Mouse (Mus musculus): ENCODE data around the gene Tfap2e.

The Tfap2e gene

DNA sequence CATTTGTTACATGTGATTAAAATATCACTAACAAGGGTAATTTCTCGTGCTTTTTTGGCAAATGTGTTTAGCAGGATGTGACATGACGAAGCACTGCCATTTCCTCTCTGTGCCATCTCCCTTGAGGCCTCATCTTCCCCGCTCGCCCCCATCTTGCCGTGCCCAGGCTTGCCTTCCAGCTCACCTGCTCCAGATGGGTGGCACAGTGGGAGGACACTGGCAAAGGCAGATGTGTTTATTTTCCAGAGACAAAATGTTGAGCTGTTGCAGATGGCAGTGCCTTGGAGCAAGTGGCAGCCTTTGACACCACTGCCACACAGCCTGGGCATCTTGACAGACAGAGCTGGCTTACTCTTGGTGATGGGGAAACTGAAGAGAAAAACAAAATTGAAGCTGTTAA is 43.0 kb downstream of the Tfap2e start:
- no peak for DNase-seq

- no peak for DNase-seq
Measured at GRCm38 (mm10) chr4:126689457-126689856, 46.6 kb downstream of the Tfap2e start.

DNA sequence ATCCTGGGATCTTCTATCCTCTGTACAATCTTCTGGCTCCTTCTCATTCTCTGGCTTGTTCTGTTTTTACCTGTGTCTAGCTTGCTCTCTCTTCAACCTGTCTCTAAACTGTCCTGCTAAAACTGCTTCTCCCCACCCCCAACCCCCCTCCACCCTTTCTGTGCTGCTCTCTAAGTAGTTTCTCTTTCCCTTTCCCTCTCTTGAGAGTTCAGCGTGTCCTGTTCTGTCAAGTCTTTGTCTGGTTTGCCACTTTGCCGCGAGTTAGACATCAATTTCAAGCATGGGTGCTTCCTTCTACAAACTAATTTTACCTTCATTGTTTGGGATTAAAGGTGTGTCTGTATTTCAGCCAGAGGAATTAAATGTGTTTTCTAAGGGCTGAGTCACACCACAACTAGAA is 53.0 kb downstream of the Tfap2e start:
- DNase-seq, result no peak

GRCm38 (mm10) chr4:126682298-126682697 is 53.7 kb downstream of the Tfap2e start:
- DNase-seq, result no peak

DNA sequence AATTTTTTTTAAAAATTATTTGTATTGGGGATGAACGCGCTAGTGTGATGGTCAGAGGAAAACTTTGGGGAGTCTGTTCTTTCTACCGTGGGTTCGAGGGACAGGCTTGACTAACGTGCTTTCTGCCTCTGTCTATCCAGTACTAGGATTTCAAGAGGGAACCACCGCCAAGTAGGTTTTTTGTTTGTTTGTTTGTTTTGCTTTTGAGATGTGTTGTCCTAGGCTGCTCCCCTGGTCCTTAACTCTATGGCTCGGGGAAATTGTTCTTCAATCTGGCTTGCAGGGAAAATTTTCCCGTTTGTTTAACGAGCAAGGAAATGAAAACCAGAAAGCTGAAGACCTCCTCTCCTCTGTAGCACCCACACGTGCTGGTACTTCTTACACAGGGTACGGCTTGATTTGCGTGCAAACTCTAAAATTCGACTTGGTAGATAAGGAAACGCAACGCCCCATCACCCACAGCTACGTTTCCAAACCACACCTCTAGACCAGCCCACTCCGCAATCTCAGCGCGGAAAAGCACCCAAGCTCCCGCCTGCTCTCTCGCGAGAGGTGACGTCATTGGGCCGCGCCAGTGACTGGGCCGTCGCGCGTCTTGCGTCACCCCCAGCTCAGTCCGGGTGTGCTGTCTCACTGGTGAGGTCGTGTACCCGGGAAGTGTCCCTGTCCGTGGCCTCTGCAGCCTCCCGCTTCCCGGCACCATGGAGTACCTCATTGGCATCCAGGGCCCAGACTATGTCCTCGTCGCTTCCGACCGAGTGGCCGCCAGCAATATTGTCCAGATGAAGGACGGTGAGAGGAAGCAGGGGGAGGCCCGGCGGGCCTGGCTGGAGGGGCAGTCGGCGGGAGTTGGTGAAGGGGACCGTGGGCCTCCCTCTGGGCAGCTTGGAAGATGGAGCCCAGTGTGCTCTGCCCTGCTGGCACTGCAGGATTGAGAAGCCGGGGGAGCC is 58.7 kb downstream of the Tfap2e start, which contains the start of gene Psmb2:
Gene Psmb2, plus strand, starts transcription at position 577 of the 950 bp plus-strand sequence.
- DNase-seq, result peak; percentile 99 to 100

GRCm38 (mm10) chr4:126667075-126667474 is 69.0 kb downstream of the Tfap2e start:
- no peak for DNase-seq

Data from kidney, postnatal 4 days (tissue).